Mouse (Mus musculus) bone marrow macrophage, adult 2 months (primary cell): ENCODE data around the gene Zfp668.

Source experiments
- CTCF ChIP-seq: IDR thresholded peaks from 2 replicates; pipeline ENCODE4 v1.5.1; 2012; ENCODE audit warnings: low read depth, mild to moderate bottlenecking, low read length, moderate library complexity
- POLR2A ChIP-seq: IDR thresholded peaks from 2 replicates; pipeline ENCODE4 v1.6.1; 2012; ENCODE audit warnings: mild to moderate bottlenecking, low read depth, low read length, borderline replicate concordance

GRCm38 (mm10) chr7:127923714-127924113 is 47.1 kb upstream of the Zfp668 start:
- TF ChIP-seq CTCF (no peak), POLR2A (no peak)
